Mouse (Mus musculus) urinary bladder, postnatal 0 days (tissue): ENCODE results near the gene Chaf1a. TPM values are rescaled to one million over a fixed set of nuclear protein-coding genes. Genes with fewer than 3 reads are reported as not detected.

Source experiments
- polyA plus RNA-seq: library from polyadenylated mRNA; unstranded; fragments of >200 nt; fragmentation: Nextera tagmentation; extraction: Ambion mirVana; gene quantifications from 2 replicates; pipeline ENCODE4 v1.2.1, GENCODE M21; 2015

Chaf1a gene
- polyA plus RNA-seq = 4.9 and 7.4 TPM in 2 replicates

DNA sequence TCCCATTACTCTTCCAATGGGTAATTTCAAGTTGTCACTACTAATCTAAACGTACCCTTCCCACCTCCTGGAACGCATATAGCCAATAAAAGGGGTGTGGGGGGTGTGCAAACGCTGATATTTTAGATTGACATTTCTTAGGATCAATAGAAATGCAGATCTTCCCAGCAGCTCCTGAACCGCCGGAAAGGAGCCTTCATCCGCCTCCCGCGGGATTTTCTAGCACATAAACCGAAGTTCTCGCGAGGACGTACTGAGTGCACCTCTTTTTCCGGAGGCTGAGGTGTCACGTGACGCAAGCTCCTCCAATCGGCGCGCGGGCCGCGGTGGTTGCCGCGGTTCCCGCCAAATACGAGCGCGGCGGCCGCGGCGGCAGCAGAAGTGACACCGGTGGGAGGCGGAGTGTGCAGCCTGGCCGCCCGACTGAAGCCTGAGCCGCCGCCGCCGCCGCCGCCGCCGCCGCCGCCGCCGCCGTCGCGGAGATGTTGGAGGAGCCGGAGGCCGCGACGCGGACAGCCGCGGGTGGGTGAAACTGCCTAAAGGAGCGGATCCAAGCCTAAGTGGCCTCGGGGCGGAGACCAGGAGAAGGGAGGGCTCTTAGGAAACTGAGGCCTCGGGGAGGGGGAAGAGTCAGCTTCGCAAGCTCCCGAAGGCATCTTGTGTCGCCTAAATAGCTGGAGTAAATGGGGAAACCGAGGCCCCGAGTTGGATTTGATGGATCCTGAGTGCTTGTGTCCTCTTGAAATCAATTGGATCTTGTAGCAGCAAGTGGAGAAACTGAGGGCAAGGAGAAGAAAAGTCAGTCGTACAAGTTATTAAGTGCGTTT lies at the start of gene Chaf1a:
Gene Chaf1a, plus strand, starts transcription at position 410 of the 827 bp plus-strand sequence.

DNA sequence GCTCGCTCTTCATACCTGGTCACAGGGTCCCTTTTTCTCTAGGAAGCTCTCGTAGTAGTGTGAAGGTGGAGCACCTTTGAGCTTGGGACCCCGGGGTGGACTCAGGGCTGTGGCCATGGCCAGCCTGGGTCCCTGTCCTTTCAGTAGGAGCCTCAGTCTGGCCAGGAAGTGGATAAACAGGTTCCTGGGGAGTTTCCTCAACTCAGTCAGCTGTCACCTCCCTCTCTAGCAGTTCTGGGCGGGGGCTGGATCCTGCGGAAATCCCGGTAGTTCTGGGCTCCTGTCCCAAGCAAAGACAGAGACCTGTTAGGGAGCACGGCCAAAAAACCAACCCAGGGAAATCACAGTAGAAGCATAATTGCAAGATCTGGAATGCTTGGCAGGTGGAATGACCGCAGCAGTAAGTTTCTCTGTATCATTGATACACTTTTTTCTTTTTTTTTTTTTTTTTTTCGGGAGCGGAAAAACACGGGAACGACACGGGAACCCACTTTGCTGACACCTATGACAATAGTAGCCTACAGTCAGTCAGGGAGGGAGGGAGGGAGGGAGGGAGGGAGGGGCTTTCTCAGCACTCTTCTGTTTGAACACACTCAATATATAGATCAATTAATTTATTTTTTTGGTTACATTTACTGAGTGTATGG lies 34.7 kb upstream of the Chaf1a start, which contains the start of the genes Stap2 and Mpnd:
Gene Stap2, minus strand, starts transcription at position 170 of the 647 bp plus-strand sequence.
Gene Mpnd, plus strand, starts transcription at position 297 of the 647 bp plus-strand sequence.

DNA sequence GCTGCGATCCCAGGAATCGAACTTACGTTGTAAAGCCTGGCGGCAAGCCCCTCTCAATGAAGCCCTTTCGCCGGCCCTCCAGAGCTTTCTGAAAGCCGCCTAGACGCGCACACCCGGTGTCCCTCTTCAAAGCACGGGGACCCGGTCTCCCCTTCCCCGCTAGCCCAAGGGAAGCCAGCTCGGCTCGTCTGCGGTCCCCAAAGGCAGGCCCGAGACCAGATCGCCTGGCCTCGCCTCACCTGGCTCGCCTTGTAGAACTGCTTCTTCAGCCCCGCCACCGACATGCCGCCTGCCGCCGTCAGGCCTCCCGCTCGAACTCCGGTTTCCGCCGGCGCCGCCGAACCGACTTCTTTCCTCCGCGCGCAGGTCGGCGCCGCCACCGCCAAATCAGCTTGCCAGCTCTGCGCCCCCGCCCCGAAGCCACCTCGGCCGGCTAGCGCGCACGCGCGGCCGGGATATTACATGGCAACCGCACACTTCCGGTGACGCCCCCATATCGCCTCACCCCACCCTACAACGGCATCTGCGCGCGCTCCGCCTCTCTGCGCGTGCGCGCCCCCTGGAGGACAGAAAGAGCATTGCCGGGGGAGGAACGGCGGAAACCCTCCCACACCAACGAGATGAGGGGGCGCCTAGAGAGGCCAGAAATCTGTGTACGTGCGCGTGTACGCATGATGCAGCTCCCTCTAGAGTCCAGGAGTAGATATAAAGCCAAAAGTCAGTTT lies 3.9 kb upstream of the Chaf1a start, which contains the start of gene Sh3gl1:
Gene Sh3gl1, minus strand, starts transcription at position 460 of the 725 bp plus-strand sequence.

DNA sequence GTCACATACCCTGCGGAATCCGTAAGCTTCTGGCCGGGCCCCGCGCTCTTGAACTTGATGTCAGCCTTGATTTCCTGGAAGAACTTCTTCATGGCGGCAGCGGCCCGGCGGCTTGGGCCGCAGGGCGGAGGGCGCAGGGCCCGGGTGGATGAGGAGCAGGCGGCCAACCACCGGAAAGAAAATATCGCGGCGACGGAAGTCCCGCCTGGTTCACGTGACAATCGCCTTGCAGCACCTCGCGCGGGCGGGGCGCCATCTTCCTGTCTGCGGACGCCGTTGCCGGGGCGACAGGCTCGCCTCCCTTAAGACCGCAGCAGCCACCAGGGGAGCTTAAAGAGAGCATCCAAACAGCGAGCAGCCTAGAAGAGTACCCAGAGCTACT lies 34.6 kb downstream of the Chaf1a start, which contains the start of gene Ubxn6:
Gene Ubxn6, minus strand, starts transcription at position 202 of the 382 bp plus-strand sequence.

DNA sequence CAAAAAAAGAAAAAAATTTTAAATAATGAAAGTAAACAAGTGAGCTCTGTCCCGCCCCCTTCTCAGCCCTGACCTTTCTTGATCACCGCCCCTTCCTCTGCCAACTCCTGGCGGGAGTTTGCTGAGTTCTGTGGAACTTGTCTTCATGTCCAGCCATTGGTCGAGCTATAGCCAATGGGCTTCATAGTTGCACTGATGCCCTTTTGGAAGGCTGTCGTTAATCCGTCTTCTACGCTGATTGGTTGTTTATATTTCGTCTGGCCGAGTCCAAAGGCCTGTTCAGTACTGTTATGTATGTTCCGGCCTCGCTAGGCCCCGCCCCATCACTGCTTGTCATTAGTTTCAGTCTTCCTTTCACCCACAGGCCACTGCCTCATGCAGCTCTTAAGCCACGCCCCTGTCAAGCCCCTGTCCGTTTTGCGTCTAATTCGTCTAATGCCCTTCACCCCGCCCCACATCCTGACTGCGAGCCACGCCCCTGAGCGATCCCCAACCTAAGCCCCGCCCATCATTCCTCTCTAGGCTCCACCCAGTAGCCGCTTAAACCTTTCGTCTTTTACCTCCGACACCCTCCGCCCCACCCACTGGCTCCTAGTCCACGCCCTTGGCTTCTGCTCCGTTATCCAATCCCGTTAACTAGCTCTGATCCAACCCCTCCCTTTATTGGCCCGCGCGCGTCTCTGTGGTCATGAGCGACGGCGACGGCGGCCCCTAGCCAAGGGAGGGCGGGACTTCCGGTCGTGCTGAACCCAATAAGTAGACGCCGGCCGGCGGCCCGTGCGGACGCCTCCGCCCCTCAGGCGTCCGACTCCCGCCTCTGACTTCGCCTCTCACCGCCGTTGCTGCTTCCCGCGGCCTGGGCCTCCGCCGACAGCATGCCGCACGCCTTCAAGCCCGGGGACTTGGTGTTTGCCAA lies 38.9 kb downstream of the Chaf1a start, which contains the start of gene Hdgfl2:
Gene Hdgfl2, plus strand, starts transcription at position 755 of the 916 bp plus-strand sequence.

DNA sequence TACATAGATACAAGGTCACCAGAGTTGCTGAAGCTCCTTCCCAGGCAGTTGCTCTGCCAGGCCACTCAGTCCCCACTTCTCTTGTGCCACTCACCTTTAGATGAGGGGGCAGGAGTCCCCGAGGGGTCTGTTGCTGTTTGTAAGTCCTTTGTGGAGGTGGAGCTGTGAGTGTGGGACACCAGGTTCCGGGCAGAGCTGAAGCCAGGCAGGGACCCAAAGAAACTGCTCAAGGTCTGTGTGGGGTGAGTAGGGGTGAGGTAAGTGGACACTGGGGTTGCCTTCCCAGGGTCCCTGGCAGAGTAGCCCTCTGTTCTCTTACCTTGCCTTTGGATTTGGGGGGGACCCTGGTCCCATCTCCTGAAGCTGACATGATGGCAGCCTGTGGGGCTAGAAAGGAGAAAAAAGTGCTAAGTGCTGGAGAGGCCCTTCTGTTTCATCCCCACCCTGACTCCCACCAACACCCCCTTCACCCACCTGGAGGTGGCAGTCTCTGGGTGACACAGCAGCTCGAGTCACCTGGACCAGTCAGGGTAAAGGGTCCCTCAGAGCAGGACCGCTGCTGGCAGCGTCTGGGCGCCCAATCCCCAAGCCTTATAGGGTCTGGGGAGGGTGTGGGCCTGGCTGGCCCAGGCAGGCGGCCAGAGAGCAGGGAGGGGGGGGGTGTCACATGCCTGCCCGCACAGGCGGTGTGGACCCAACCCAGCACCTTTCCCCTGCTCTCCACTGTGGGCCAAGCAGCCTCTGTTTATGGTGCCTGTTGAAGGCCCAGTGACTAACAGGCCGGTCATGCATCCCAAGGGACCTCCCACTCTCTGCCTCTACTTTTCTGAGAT lies 69.2 kb downstream of the Chaf1a start, which contains the start of gene Plin4:
Gene Plin4, minus strand, starts transcription at position 585 of the 833 bp plus-strand sequence.

DNA sequence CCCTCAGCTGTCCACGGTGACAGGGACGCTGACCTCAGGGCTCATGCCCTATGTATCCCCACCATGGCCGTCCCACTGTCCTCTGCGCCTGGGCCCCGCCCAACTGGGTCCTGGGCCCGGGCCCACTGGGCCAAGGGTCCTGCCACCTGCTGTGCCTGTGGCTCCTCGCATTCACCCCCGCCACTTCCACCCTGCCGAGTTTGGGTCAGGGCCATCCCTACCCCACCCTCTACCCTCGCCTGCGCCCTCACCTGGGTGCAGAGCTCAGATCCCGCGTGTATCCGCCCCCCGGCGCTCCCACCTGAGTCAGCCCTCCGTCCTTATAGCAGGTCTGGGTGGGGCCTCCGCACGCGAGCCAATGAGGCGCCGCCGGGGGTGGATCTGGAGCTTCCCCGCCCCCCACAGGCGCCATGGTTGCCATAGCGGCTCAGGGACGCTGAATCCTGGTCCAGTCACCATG lies 77.0 kb downstream of the Chaf1a start, which contains the start of gene Plin5:
Gene Plin5, minus strand, starts transcription at position 346 of the 460 bp plus-strand sequence.

DNA sequence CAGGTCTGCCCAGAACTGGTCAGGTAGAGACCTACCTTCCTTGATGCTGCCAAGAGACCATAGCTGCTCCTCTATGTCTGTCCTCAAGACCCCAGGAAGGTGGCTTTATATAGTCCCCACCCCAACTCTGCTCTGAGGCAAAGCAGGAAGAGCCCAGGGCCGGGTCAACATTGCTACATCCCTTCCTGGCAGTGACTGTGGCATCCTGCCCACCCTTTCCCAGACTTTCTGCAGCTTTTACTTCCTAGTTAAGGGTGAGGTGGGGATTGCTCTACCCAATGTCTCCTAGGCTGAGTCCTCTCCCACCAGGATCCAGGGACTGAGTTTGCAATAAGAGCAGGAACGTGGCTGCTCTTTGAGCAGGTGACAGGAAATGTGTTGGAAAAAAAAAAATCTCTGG lies 81.6 kb downstream of the Chaf1a start, which contains the start of gene Lrg1:
Gene Lrg1, minus strand, starts transcription at position 176 of the 400 bp plus-strand sequence.

Other genes starting within 250 kb of the Chaf1a start
- gene Zfp119a, start 161.5 kb upstream of the Chaf1a start, polyA plus RNA-seq = 5.5 and 6.0 TPM in 2 replicates
- 7.9 and 8.5 TPM in 2 replicates for gene Zfp959, start 148.3 kb upstream of the Chaf1a start, polyA plus RNA-seq
- gene Zfp119b, start 90.9 kb upstream of the Chaf1a start, polyA plus RNA-seq = 5.9 and 6.2 TPM in 2 replicates
- gene Ebi3, start 87.8 kb upstream of the Chaf1a start, polyA plus RNA-seq = 2.3 and 3.0 TPM in 2 replicates
- gene Yju2, start 81.3 kb upstream of the Chaf1a start, polyA plus RNA-seq = 12.7 and 14.0 TPM in 2 replicates
- gene Shd, start 70.0 kb upstream of the Chaf1a start, polyA plus RNA-seq = 0.92 and 1.1 TPM in 2 replicates
- 0.73 and 0.79 TPM in 2 replicates for gene Fsd1, start 53.9 kb upstream of the Chaf1a start, polyA plus RNA-seq
- 19.1 and 20.0 TPM in 2 replicates for gene Stap2, start 34.9 kb upstream of the Chaf1a start, polyA plus RNA-seq
- 32.2 and 34.7 TPM in 2 replicates for gene Mpnd, start 34.7 kb upstream of the Chaf1a start, polyA plus RNA-seq
- gene Sh3gl1, start 3.8 kb upstream of the Chaf1a start, polyA plus RNA-seq = 85.7 and 100 TPM in 2 replicates
- 43.9 and 47.2 TPM in 2 replicates for gene Ubxn6, start 34.6 kb downstream of the Chaf1a start, polyA plus RNA-seq
- gene Hdgfl2, start 39.2 kb downstream of the Chaf1a start, polyA plus RNA-seq = 53.5 and 57.9 TPM in 2 replicates
- 13.1 and 16.2 TPM in 2 replicates for gene Plin4, start 69.4 kb downstream of the Chaf1a start, polyA plus RNA-seq
- 0.14 and 0.21 TPM in 2 replicates for gene Plin5, start 77.2 kb downstream of the Chaf1a start, polyA plus RNA-seq
- gene Lrg1, start 81.6 kb downstream of the Chaf1a start, polyA plus RNA-seq = 3.4 and 7.2 TPM in 2 replicates
- 0.37 and 0.85 TPM in 2 replicates for gene Sema6b, start 99.9 kb downstream of the Chaf1a start, polyA plus RNA-seq
- gene Tnfaip8l1, start 122.0 kb downstream of the Chaf1a start, polyA plus RNA-seq = 3.6 and 4.2 TPM in 2 replicates
- 75.0 and 82.0 TPM in 2 replicates for gene Mydgf, start 143.5 kb downstream of the Chaf1a start, polyA plus RNA-seq
- 18.3 and 21.8 TPM in 2 replicates for gene Dpp9, start 178.5 kb downstream of the Chaf1a start, polyA plus RNA-seq
- 8.4 and 9.1 TPM in 2 replicates for gene Fem1a, start 216.4 kb downstream of the Chaf1a start, polyA plus RNA-seq
- gene Ticam1, start 236.3 kb downstream of the Chaf1a start, polyA plus RNA-seq = 3.3 and 3.6 TPM in 2 replicates